Mouse (Mus musculus): ENCODE data around the gene Gcsam. TPM values are rescaled to one million over a fixed set of nuclear protein-coding genes. Genes with fewer than 3 reads are reported as not detected.

The Gcsam gene
- polyA plus RNA-seq, 1 experiment from 2014 or later: not detected

- no peak for ATAC-seq
- Histone ChIP-seq H3K4me2 (ENCODE audit: low read length) (no peak overlapping the region), H3K9me3 (ENCODE audit: control insufficient read depth, low read length) (no peaks in the 10 kb centered on the region), H3K4me1 (ENCODE audit: control insufficient read depth, insufficient read depth, low read depth, low read length) (peaks cover 5% of the 10 kb centered on the region; the same call in 1 of the 2 replicates), H3K9ac (ENCODE audit: low read depth, low read length) (no peak overlapping the region), H3K27ac (ENCODE audit: low read depth, low read length) (no peak overlapping the region), H3K36me3 (ENCODE audit: control insufficient read depth, insufficient read depth, low read length) (no peaks in the 10 kb centered on the region), H3K4me3 (ENCODE audit: low read length) (no peak overlapping the region), H3K27me3 (replicated peaks; ENCODE audit: control insufficient read depth, insufficient read depth, low read length) (no peaks in the 10 kb centered on the region)
- WGBS: 76% methylated on average over 1 of the region's 1 CpGs
Observed at GRCm38 (mm10) chr16:45658248-45658647, 48.1 kb downstream of the Gcsam start.

- 89% methylated on average over 4 of the region's 4 CpGs for WGBS
- H3K9me3 ChIP-seq (ENCODE audit: control insufficient read depth, low read length): no peaks in the 10 kb centered on the region
- H3K4me3 ChIP-seq (ENCODE audit: low read length): no peak overlapping the region
- H3K9ac ChIP-seq (ENCODE audit: low read depth, low read length): no peak overlapping the region
- H3K27ac ChIP-seq (ENCODE audit: low read depth, low read length): no peak overlapping the region
- H3K4me2 ChIP-seq (ENCODE audit: low read length): no peak overlapping the region
- H3K36me3 ChIP-seq (ENCODE audit: control insufficient read depth, insufficient read depth, low read length): no peaks in the 10 kb centered on the region
- no peak for ATAC-seq
- no peaks in the 10 kb centered on the region for H3K27me3 ChIP-seq (replicated peaks; ENCODE audit: control insufficient read depth, insufficient read depth, low read length)
- no peaks in the 10 kb centered on the region for H3K4me1 ChIP-seq (ENCODE audit: control insufficient read depth, insufficient read depth, low read depth, low read length)
Observed at GRCm38 (mm10) chr16:45659596-45659995, 49.4 kb downstream of the Gcsam start.

- Histone ChIP-seq H3K9ac (ENCODE audit: low read depth, low read length) (no peak overlapping the region), H3K36me3 (ENCODE audit: control insufficient read depth, insufficient read depth, low read length) (no peaks in the 10 kb centered on the region), H3K9me3 (ENCODE audit: control insufficient read depth, low read length) (no peaks in the 10 kb centered on the region), H3K4me2 (ENCODE audit: low read length) (no peak overlapping the region), H3K4me3 (ENCODE audit: low read length) (no peak overlapping the region), H3K4me1 (ENCODE audit: control insufficient read depth, insufficient read depth, low read depth, low read length) (no peaks in the 10 kb centered on the region), H3K27me3 (replicated peaks; ENCODE audit: control insufficient read depth, insufficient read depth, low read length) (no peaks in the 10 kb centered on the region), H3K27ac (ENCODE audit: low read depth, low read length) (no peak overlapping the region)
- no peak for ATAC-seq
Observed at GRCm38 (mm10) chr16:45662381-45662780, 52.2 kb downstream of the Gcsam start.

GRCm38 (mm10) chr16:45666136-45666535 is 56.0 kb downstream of the Gcsam start:
- no peaks in the 10 kb centered on the region for H3K4me1 ChIP-seq (ENCODE audit: control insufficient read depth, insufficient read depth, low read depth, low read length)
- WGBS: 89% methylated on average over 2 of the region's 2 CpGs

GRCm38 (mm10) chr16:45668178-45668577 is 58.0 kb downstream of the Gcsam start:
- H3K9me3 ChIP-seq (ENCODE audit: control insufficient read depth, low read length): no peaks in the 10 kb centered on the region
- no peak overlapping the region for H3K9ac ChIP-seq (ENCODE audit: low read depth, low read length)
- no peak overlapping the region for H3K27ac ChIP-seq (ENCODE audit: low read depth, low read length)
- H3K4me3 ChIP-seq (ENCODE audit: low read length): no peak overlapping the region
- H3K36me3 ChIP-seq (ENCODE audit: control insufficient read depth, insufficient read depth, low read length): no peaks in the 10 kb centered on the region
- H3K27me3 ChIP-seq (replicated peaks; ENCODE audit: control insufficient read depth, insufficient read depth, low read length): no peaks in the 10 kb centered on the region
- no peaks in the 10 kb centered on the region for H3K4me1 ChIP-seq (ENCODE audit: control insufficient read depth, insufficient read depth, low read depth, low read length)
- H3K4me2 ChIP-seq (ENCODE audit: low read length): no peak overlapping the region
- ATAC-seq: no peak
- 72% methylated on average over 3 of the region's 3 CpGs for WGBS

More at GRCm38 (mm10) chr16:45666136-45666535, 56.0 kb downstream of the Gcsam start:
- Histone ChIP-seq H3K9ac (ENCODE audit: low read depth, low read length) (no peak overlapping the region), H3K4me2 (ENCODE audit: low read length) (no peak overlapping the region), H3K36me3 (ENCODE audit: control insufficient read depth, insufficient read depth, low read length) (no peaks in the 10 kb centered on the region), H3K9me3 (ENCODE audit: control insufficient read depth, low read length) (no peaks in the 10 kb centered on the region), H3K27ac (ENCODE audit: low read depth, low read length) (no peak overlapping the region), H3K4me3 (ENCODE audit: low read length) (no peak overlapping the region), H3K27me3 (replicated peaks; ENCODE audit: control insufficient read depth, insufficient read depth, low read length) (no peaks in the 10 kb centered on the region)
- ATAC-seq: no peak

- Histone ChIP-seq H3K4me1 (ENCODE audit: control insufficient read depth, insufficient read depth, low read depth, low read length) (no peaks in the 10 kb centered on the region), H3K4me2 (ENCODE audit: low read length) (no peak overlapping the region), H3K9ac (ENCODE audit: low read depth, low read length) (no peak overlapping the region), H3K36me3 (ENCODE audit: control insufficient read depth, insufficient read depth, low read length) (no peaks in the 10 kb centered on the region), H3K27me3 (replicated peaks; ENCODE audit: control insufficient read depth, insufficient read depth, low read length) (no peaks in the 10 kb centered on the region), H3K4me3 (ENCODE audit: low read length) (no peak overlapping the region), H3K9me3 (ENCODE audit: control insufficient read depth, low read length) (no peaks in the 10 kb centered on the region), H3K27ac (ENCODE audit: low read depth, low read length) (no peak overlapping the region)
- 45% methylated on average over 4 of the region's 4 CpGs for WGBS
- no peak for ATAC-seq
Observed at GRCm38 (mm10) chr16:45670005-45670404, 59.8 kb downstream of the Gcsam start.

Other genes with a start within 250 kb of the Gcsam start
- 364 and 369 TPM in 2 replicates for gene Cd200, start 201.3 kb upstream of the Gcsam start, polyA plus RNA-seq (2015; fragmentation: Nextera tagmentation; extraction: Ambion mirVana)
- gene Gm609, start 117.4 kb upstream of the Gcsam start, polyA plus RNA-seq (2015; fragmentation: Nextera tagmentation; extraction: Ambion mirVana): not detected in 2 replicates
- not detected in 2 replicates for gene Gm17783, start 78.3 kb upstream of the Gcsam start, polyA plus RNA-seq (2015; fragmentation: Nextera tagmentation; extraction: Ambion mirVana)
- not detected in 2 replicates for gene Slc9c1, start 75.1 kb upstream of the Gcsam start, polyA plus RNA-seq (2015; fragmentation: Nextera tagmentation; extraction: Ambion mirVana)
- not detected in 2 replicates for gene BC016579, start 43.7 kb downstream of the Gcsam start, polyA plus RNA-seq (2015; fragmentation: Nextera tagmentation; extraction: Ambion mirVana)
- 0.50 and 0.87 TPM in 2 replicates for gene Tmprss7, start 83.3 kb downstream of the Gcsam start, polyA plus RNA-seq (2015; fragmentation: Nextera tagmentation; extraction: Ambion mirVana)
- 428 and 438 TPM in 2 replicates for gene Tagln3, start 114.2 kb downstream of the Gcsam start, polyA plus RNA-seq (2015; fragmentation: Nextera tagmentation; extraction: Ambion mirVana)
- gene Abhd10, start 132.6 kb downstream of the Gcsam start, polyA plus RNA-seq (2015; fragmentation: Nextera tagmentation; extraction: Ambion mirVana): 39.3 and 39.5 TPM in 2 replicates

Data from hindbrain, embryonic 16.5 days (tissue).